Mouse (Mus musculus) embryonic facial prominence, embryonic 15.5 days (tissue): ENCODE measurements around the gene Cyp2c67. TPM values are rescaled to one million over a fixed set of nuclear protein-coding genes. Genes with fewer than 3 reads are reported as not detected.
"Not testable (repeated sequence)": the region's sequence is repeated elsewhere in the genome, so short reads cannot be mapped to it uniquely, and the experiment has no call there.

ENCODE experiments used
- ATAC-seq: fragments of 200-750 bp; cut with Nextera tagmentation; 2 replicates; pipeline ENCODE4 v1.8.0; 2017; ENCODE audit warnings: low read depth, moderate TSS enrichment; ENCODE audit not compliant: insufficient number of reproducible peaks, low FRiP score, low TSS enrichment
- H3K27ac ChIP-seq: fragments of 300-500 bp; sonication (generic); replicated peaks from 2 replicates; pipeline ENCODE4 v1.5.1; 2015; ENCODE audit warnings: mild to moderate bottlenecking, inconsistent platforms
- H3K27me3 ChIP-seq: fragments of 300-500 bp; sonication (generic); 2 replicates; pipeline ENCODE4 v1.6.1; 2015; ENCODE audit warnings: inconsistent platforms
- H3K36me3 ChIP-seq: fragments of 300-500 bp; sonication (generic); 2 replicates; pipeline ENCODE4 v1.6.1; 2015; ENCODE audit warnings: mild to moderate bottlenecking, inconsistent platforms
- H3K4me1 ChIP-seq: fragments of 300-500 bp; sonication (generic); 2 replicates; pipeline ENCODE4 v1.6.1; 2015; ENCODE audit warnings: inconsistent platforms
- H3K4me2 ChIP-seq: fragments of 300-500 bp; sonication (generic); replicated peaks from 2 replicates; pipeline ENCODE4 v1.6.1; 2015; ENCODE audit warnings: mild to moderate bottlenecking, inconsistent platforms
- H3K4me3 ChIP-seq: fragments of 300-500 bp; sonication (generic); replicated peaks from 2 replicates; pipeline ENCODE4 v1.5.1; 2015; ENCODE audit warnings: mild to moderate bottlenecking, inconsistent platforms
- H3K9ac ChIP-seq: fragments of 300-500 bp; sonication (generic); 2 replicates; pipeline ENCODE4 v1.6.1; 2015; ENCODE audit warnings: inconsistent platforms
- H3K9me3 ChIP-seq: fragments of 300-500 bp; sonication (generic); replicated peaks from 2 replicates; pipeline ENCODE4 v1.6.1; 2016; ENCODE audit warnings: inconsistent platforms
- WGBS: fragments of 180-500 bp; shearing (Covaris S2); methylation state at CpG from one replicate; pipeline ENCODE4 v1.1.7; 2015; 5-methylcytosine and 5-hydroxymethylcytosine counted together
- polyA plus RNA-seq: library from polyadenylated mRNA; unstranded; fragments of >200 nt; fragmentation: Nextera tagmentation; extraction: Ambion mirVana; gene quantifications from 2 replicates; pipeline ENCODE4 v1.2.1, GENCODE M21; 2015

Gene Cyp2c67
- polyA plus RNA-seq, result not detected in 2 replicates

DNA sequence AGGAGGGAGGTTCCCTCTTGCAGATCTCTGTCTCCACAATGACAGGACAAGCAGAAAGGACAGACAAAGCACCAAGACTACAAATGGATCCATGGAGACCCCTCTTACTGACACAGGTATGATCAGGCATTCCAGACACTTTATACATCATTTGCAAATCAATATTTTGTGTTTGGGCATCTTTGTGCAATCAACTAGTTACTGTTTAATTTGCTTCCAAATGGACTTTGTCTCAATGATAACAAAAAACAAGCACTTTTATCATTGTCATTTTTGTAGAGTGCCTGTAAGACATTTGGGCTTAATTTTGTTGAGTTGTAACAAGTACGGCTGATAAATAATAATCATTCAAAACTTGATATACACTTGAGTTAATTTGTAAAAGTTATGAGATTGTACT, at the start of gene Cyp2c67:
Gene Cyp2c67 (minus strand): TSS at position 114 of the 400 bp plus-strand sequence.
- no peak within 1 kb of the TSS for H3K9ac ChIP-seq
- H3K4me2 ChIP-seq, result no peak within 1 kb of the TSS
- H3K27ac ChIP-seq, result no peak within 1 kb of the TSS
- H3K4me1 ChIP-seq, result no peaks in the 10 kb centered on the region
- no peaks in the 10 kb centered on the region for H3K36me3 ChIP-seq
- 91% methylated on average over 1 of the region's 1 CpGs for WGBS
- peaks cover 4% of the 10 kb centered on the region; the same call in 1 of the 2 replicates for H3K9me3 ChIP-seq
- no peak for ATAC-seq
- no peak within 1 kb of the TSS for H3K4me3 ChIP-seq
- no peaks in the 10 kb centered on the region for H3K27me3 ChIP-seq

DNA sequence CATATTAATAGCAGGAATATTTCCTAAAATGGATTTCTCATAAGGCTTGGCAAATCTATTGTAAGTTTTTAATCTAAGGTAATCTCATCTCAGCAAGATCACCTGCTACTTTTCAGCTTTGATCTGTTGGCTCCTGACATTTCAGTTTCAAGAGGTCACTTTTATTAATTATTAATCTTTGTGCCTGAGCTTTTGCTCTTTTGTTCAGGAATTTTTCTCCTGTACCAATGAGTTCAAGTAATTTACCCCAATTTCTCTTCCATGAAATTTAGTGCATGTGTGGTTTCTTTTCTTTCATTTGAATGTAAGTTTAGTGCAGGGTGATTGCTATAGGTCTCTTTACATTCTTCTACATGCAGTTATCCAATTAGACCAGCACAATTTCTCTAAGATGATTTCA, 16.8 kb upstream of the Cyp2c67 start:
- H3K4me1 ChIP-seq, H3K9ac ChIP-seq, H3K27me3 ChIP-seq, H3K4me2 ChIP-seq, H3K4me3 ChIP-seq, H3K36me3 ChIP-seq, H3K27ac ChIP-seq, H3K9me3 ChIP-seq, ATAC-seq: not testable (repeated sequence)

DNA sequence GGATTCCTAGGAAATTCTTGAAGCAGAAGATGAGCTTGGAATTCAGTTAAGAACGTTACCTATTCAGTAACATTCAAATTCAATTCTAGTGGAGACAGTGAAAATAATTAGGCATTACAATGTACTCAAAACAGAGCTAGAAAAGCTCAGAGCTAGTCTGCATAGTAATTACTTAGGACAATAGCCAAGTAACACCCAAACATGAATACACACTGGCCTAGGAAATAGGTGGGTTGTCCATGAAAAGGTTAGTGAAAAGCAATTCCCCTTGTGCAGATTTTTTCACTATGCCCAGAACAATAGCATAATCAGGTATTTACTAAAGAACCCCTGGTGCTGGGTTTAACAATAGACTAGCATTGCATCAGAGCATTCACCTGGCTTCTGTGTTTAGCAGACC, 3.5 kb upstream of the Cyp2c67 start:
- ATAC-seq, result no peak
- Histone ChIP-seq H3K27ac (no peak overlapping the region), H3K36me3 (no peaks in the 10 kb centered on the region), H3K4me3 (no peak overlapping the region), H3K4me2 (no peak overlapping the region), H3K27me3 (no peaks in the 10 kb centered on the region), H3K4me1 (no peaks in the 10 kb centered on the region), H3K9me3 (peaks cover 4% of the 10 kb centered on the region; the same call in 1 of the 2 replicates), H3K9ac (no peak overlapping the region)
- WGBS, result 39% methylated on average over 1 of the region's 1 CpGs

DNA sequence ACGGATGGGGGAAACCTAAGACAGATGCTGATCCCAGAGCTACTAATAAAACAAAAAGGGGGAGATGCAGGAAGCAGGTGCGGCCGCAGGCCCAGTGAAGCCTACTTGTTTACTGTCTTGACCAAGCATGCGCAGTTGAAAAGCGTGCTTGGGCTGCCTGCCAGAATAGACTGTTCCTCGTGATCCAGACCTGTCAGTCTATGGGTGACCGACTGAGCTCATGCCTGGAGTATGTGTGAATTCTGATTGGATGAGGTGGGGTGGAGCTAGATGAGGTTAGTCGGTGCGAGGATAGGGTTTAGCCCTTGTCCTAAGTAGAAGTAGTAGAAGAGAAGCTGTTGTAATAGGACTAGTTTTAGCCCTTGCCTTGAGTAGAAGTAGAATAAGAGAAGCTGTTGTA, 1.3 kb downstream of the Cyp2c67 start:
- Histone ChIP-seq H3K4me1 (no peaks in the 10 kb centered on the region), H3K36me3 (no peaks in the 10 kb centered on the region), H3K9me3 (peaks cover 4% of the 10 kb centered on the region; the same call in 1 of the 2 replicates), H3K27me3 (no peaks in the 10 kb centered on the region), H3K4me2 (no peak overlapping the region), H3K9ac (no peak overlapping the region), H3K4me3 (no peak overlapping the region), H3K27ac (no peak overlapping the region)
- 91% methylated on average over 9 of the region's 9 CpGs for WGBS
- no peak for ATAC-seq

DNA sequence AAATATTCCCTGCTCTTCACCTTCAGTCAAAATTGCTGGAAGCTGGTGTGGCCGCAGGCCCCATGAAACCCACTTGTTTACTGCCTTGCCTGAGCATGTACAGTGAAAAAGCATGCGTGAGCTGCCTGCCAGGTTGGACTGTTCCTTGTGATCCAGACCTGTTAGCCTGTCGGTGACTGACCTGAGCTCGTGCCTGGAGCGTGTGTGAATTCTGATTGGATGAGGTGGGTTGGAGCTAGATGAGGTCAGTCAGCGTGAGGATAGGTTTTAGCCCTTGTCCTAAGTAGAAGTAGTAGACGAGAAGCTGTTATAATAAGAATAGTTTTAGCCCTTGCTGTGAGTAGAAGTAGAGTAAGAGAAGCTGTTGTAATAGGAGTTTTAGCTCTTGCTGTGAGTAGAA, 4.3 kb downstream of the Cyp2c67 start:
- H3K4me1 ChIP-seq, H3K4me2 ChIP-seq, H3K9me3 ChIP-seq, ATAC-seq, H3K4me3 ChIP-seq, H3K27me3 ChIP-seq, H3K9ac ChIP-seq, H3K27ac ChIP-seq, H3K36me3 ChIP-seq: not testable (repeated sequence)
- WGBS, result 83% methylated on average over 7 of the region's 7 CpGs

Other genes starting within 250 kb of the Cyp2c67 start
- not detected in 2 replicates for gene Cyp2c38, start 186.0 kb downstream of the Cyp2c67 start, polyA plus RNA-seq
- gene Cyp2c39, start 138.2 kb downstream of the Cyp2c67 start, polyA plus RNA-seq, result not detected in 2 replicates
- gene Cyp2c68, start 92.0 kb upstream of the Cyp2c67 start, polyA plus RNA-seq, result not detected in 2 replicates
- not detected in 2 replicates for gene Cyp2c40, start 163.8 kb upstream of the Cyp2c67 start, polyA plus RNA-seq
- not detected in 2 replicates for gene Cyp2c69, start 237.7 kb upstream of the Cyp2c67 start, polyA plus RNA-seq